Mouse (Mus musculus): Measurements from ENCODE around the gene Wwox. TPM values are rescaled to one million over a fixed set of nuclear protein-coding genes. Genes with fewer than 3 reads are reported as not detected.

Gene Wwox
- polyA plus RNA-seq, 1 experiment from 2014 or later: 10.4 TPM

GRCm38 (mm10) chr8:115114498-115114897 is 675.0 kb downstream of the Wwox start:
- Histone ChIP-seq H3K36me3 (no peaks in the 10 kb centered on the region), H3K4me3 (no peak overlapping the region), H3K4me2 (no peak overlapping the region), H3K4me1 (replicated peaks) (peaks cover 6% of the 10 kb centered on the region), H3K27ac (ENCODE audit: poor library complexity, severe bottlenecking) (no peak overlapping the region), H3K9ac (no peak overlapping the region), H3K27me3 (replicated peaks) (no peaks in the 10 kb centered on the region), H3K9me3 (replicated peaks) (no peaks in the 10 kb centered on the region)
- WGBS: 45% methylated on average over 6 of the region's 6 CpGs
- ATAC-seq (ENCODE audit: insufficient number of reproducible peaks, low FRiP score): no peak

GRCm38 (mm10) chr8:115126081-115126480 is 686.6 kb downstream of the Wwox start:
- no peaks in the 10 kb centered on the region for H3K4me1 ChIP-seq (replicated peaks)
- no peak overlapping the region for H3K27ac ChIP-seq (ENCODE audit: poor library complexity, severe bottlenecking)
- no peaks in the 10 kb centered on the region; the same call in 1 of the 2 replicates for H3K9me3 ChIP-seq (replicated peaks)
- WGBS: 76% methylated on average over 7 of the region's 7 CpGs
- H3K27me3 ChIP-seq (replicated peaks): no peaks in the 10 kb centered on the region
- no peak overlapping the region for H3K4me3 ChIP-seq
- no peak for ATAC-seq (ENCODE audit: insufficient number of reproducible peaks, low FRiP score)
- H3K9ac ChIP-seq: no peak overlapping the region
- no peaks in the 10 kb centered on the region for H3K36me3 ChIP-seq
- H3K4me2 ChIP-seq: no peak overlapping the region

GRCm38 (mm10) chr8:115126674-115127073 is 687.2 kb downstream of the Wwox start:
- Histone ChIP-seq H3K4me2 (no peak overlapping the region), H3K36me3 (no peaks in the 10 kb centered on the region), H3K4me1 (replicated peaks) (no peaks in the 10 kb centered on the region), H3K9me3 (replicated peaks) (no peaks in the 10 kb centered on the region; the same call in 1 of the 2 replicates), H3K27me3 (replicated peaks) (no peaks in the 10 kb centered on the region), H3K9ac (no peak overlapping the region), H3K4me3 (no peak overlapping the region), H3K27ac (ENCODE audit: poor library complexity, severe bottlenecking) (no peak overlapping the region)
- no peak for ATAC-seq (ENCODE audit: insufficient number of reproducible peaks, low FRiP score)
- 83% methylated on average over 5 of the region's 5 CpGs for WGBS

GRCm38 (mm10) chr8:115129307-115129706 is 689.9 kb downstream of the Wwox start:
- no peaks in the 10 kb centered on the region; the same call in 1 of the 2 replicates for H3K9me3 ChIP-seq (replicated peaks)
- H3K27me3 ChIP-seq (replicated peaks): no peaks in the 10 kb centered on the region
- no peak overlapping the region for H3K27ac ChIP-seq (ENCODE audit: poor library complexity, severe bottlenecking)
- H3K36me3 ChIP-seq: no peaks in the 10 kb centered on the region
- no peaks in the 10 kb centered on the region for H3K4me1 ChIP-seq (replicated peaks)
- no peak overlapping the region for H3K4me2 ChIP-seq
- H3K4me3 ChIP-seq: no peak overlapping the region
- H3K9ac ChIP-seq: no peak overlapping the region
- 96% methylated on average over 4 of the region's 4 CpGs for WGBS
- ATAC-seq (ENCODE audit: insufficient number of reproducible peaks, low FRiP score): no peak

GRCm38 (mm10) chr8:115133119-115133518 is 693.7 kb downstream of the Wwox start:
- WGBS: 60% methylated on average over 17 of the region's 17 CpGs
- ATAC-seq (ENCODE audit: insufficient number of reproducible peaks, low FRiP score): no peak
- no peaks in the 10 kb centered on the region for H3K36me3 ChIP-seq
- H3K9me3 ChIP-seq (replicated peaks): peaks cover 20% of the 10 kb centered on the region
- H3K4me2 ChIP-seq: no peak overlapping the region
- no peaks in the 10 kb centered on the region for H3K27me3 ChIP-seq (replicated peaks)
- H3K4me1 ChIP-seq (replicated peaks): no peaks in the 10 kb centered on the region
- H3K9ac ChIP-seq: no peak overlapping the region
- no peak overlapping the region for H3K4me3 ChIP-seq
- no peak overlapping the region for H3K27ac ChIP-seq (ENCODE audit: poor library complexity, severe bottlenecking)

GRCm38 (mm10) chr8:115133711-115134218 is 694.3 kb downstream of the Wwox start:
- ATAC-seq (ENCODE audit: insufficient number of reproducible peaks, low FRiP score): no peak
- peaks cover 20% of the 10 kb centered on the region for H3K9me3 ChIP-seq (replicated peaks)
- H3K4me3 ChIP-seq: no peak overlapping the region
- H3K4me1 ChIP-seq (replicated peaks): no peaks in the 10 kb centered on the region
- H3K4me2 ChIP-seq: no peak overlapping the region
- no peak overlapping the region for H3K9ac ChIP-seq
- no peaks in the 10 kb centered on the region for H3K27me3 ChIP-seq (replicated peaks)
- H3K36me3 ChIP-seq: no peaks in the 10 kb centered on the region
- 58% methylated on average over 7 of the region's 7 CpGs for WGBS
- no peak overlapping the region for H3K27ac ChIP-seq (ENCODE audit: poor library complexity, severe bottlenecking)

GRCm38 (mm10) chr8:115136888-115137287 is 697.4 kb downstream of the Wwox start:
- 83% methylated on average over 10 of the region's 10 CpGs for WGBS
- H3K27me3 ChIP-seq (replicated peaks): no peaks in the 10 kb centered on the region
- no peak overlapping the region for H3K27ac ChIP-seq (ENCODE audit: poor library complexity, severe bottlenecking)
- no peak overlapping the region for H3K9ac ChIP-seq
- H3K4me3 ChIP-seq: no peak overlapping the region
- peaks cover 20% of the 10 kb centered on the region for H3K9me3 ChIP-seq (replicated peaks)
- no peak for ATAC-seq (ENCODE audit: insufficient number of reproducible peaks, low FRiP score)
- no peaks in the 10 kb centered on the region for H3K36me3 ChIP-seq
- H3K4me2 ChIP-seq: no peak overlapping the region
- H3K4me1 ChIP-seq (replicated peaks): no peaks in the 10 kb centered on the region

GRCm38 (mm10) chr8:115141614-115142013 is 702.2 kb downstream of the Wwox start:
- no peaks in the 10 kb centered on the region for H3K36me3 ChIP-seq
- no peak for ATAC-seq (ENCODE audit: insufficient number of reproducible peaks, low FRiP score)
- no peak overlapping the region for H3K27ac ChIP-seq (ENCODE audit: poor library complexity, severe bottlenecking)
- no peak overlapping the region for H3K4me2 ChIP-seq
- H3K9me3 ChIP-seq (replicated peaks): peaks cover 12% of the 10 kb centered on the region
- H3K27me3 ChIP-seq (replicated peaks): 0 out of 2 replicates have a peak, but pooled peaks cover 5% of the 10 kb centered on the region
- no peak overlapping the region for H3K4me3 ChIP-seq
- 86% methylated on average over 8 of the region's 8 CpGs for WGBS
- H3K9ac ChIP-seq: no peak overlapping the region
- H3K4me1 ChIP-seq (replicated peaks): peaks cover 11% of the 10 kb centered on the region

GRCm38 (mm10) chr8:115143530-115144320 is 704.3 kb downstream of the Wwox start:
- no peak for ATAC-seq (ENCODE audit: insufficient number of reproducible peaks, low FRiP score)
- 50% methylated on average over 9 of the region's 9 CpGs for WGBS
- Histone ChIP-seq H3K9ac (no peak overlapping the region), H3K27me3 (replicated peaks) (peaks cover 11% of the 10 kb centered on the region; the same call in 1 of the 2 replicates), H3K4me3 (no peak overlapping the region), H3K4me2 (no peak overlapping the region), H3K36me3 (no peaks in the 10 kb centered on the region), H3K9me3 (replicated peaks) (no peaks in the 10 kb centered on the region), H3K4me1 (replicated peaks) (peaks cover 11% of the 10 kb centered on the region), H3K27ac (ENCODE audit: poor library complexity, severe bottlenecking) (no peak overlapping the region)

GRCm38 (mm10) chr8:115147006-115147405 is 707.6 kb downstream of the Wwox start:
- WGBS: 60% methylated on average over 9 of the region's 9 CpGs
- ATAC-seq (ENCODE audit: insufficient number of reproducible peaks, low FRiP score): no peak
- H3K4me3 ChIP-seq: no peak overlapping the region
- H3K27ac ChIP-seq (ENCODE audit: poor library complexity, severe bottlenecking): no peak overlapping the region
- H3K36me3 ChIP-seq: no peaks in the 10 kb centered on the region
- no peak overlapping the region for H3K9ac ChIP-seq
- no peak overlapping the region for H3K4me2 ChIP-seq
- H3K4me1 ChIP-seq (replicated peaks): peaks cover 30% of the 10 kb centered on the region
- no peaks in the 10 kb centered on the region for H3K9me3 ChIP-seq (replicated peaks)
- peaks cover 14% of the 10 kb centered on the region; the same call in 1 of the 2 replicates for H3K27me3 ChIP-seq (replicated peaks)

GRCm38 (mm10) chr8:115150446-115151109 is 711.1 kb downstream of the Wwox start:
- Histone ChIP-seq H3K9ac (no peak overlapping the region), H3K9me3 (replicated peaks) (no peaks in the 10 kb centered on the region), H3K36me3 (no peaks in the 10 kb centered on the region), H3K4me3 (no peak overlapping the region), H3K4me2 (peak overlapping the region; percentile 14), H3K27ac (ENCODE audit: poor library complexity, severe bottlenecking) (no peak overlapping the region), H3K27me3 (replicated peaks) (peaks cover 14% of the 10 kb centered on the region; the same call in 1 of the 2 replicates), H3K4me1 (replicated peaks) (peaks cover 30% of the 10 kb centered on the region)
- no peak for ATAC-seq (ENCODE audit: insufficient number of reproducible peaks, low FRiP score)
- 46% methylated on average over 24 of the region's 24 CpGs for WGBS
